Mouse (Mus musculus) forebrain, postnatal 0 days (tissue): ENCODE results near the gene Pnn. TPM values are rescaled to one million over a fixed set of nuclear protein-coding genes. Genes with fewer than 3 reads are reported as not detected.

Experiments used
- ATAC-seq: fragments of 200-750 bp; cut with Nextera tagmentation; 2 replicates; pipeline ENCODE4 v1.8.0; 2017; ENCODE audit warnings: mild to moderate bottlenecking, moderate library complexity
- DNase-seq: peaks from one replicate; pipeline ENCODE4 v3.0.0-alpha.2; 2015
- H3K27ac ChIP-seq: fragments of 300-500 bp; sonication (generic); 2 replicates; pipeline ENCODE4 v1.5.1; 2014; ENCODE audit warnings: low read depth, mild to moderate bottlenecking, antibody characterized with exemption, low read length, moderate library complexity, mixed read lengths
- H3K27me3 ChIP-seq: fragments of 300-500 bp; sonication (generic); 2 replicates; pipeline ENCODE4 v1.6.1; 2014; ENCODE audit warnings: mild to moderate bottlenecking, low read length, mixed read lengths; ENCODE audit not compliant: insufficient read depth
- H3K36me3 ChIP-seq: fragments of 300-500 bp; sonication (generic); 2 replicates; pipeline ENCODE4 v1.6.1; 2014; ENCODE audit warnings: mild to moderate bottlenecking, moderate library complexity; ENCODE audit not compliant: insufficient read depth
- H3K4me1 ChIP-seq: fragments of 300-500 bp; sonication (generic); 2 replicates; pipeline ENCODE4 v1.6.1; 2014; ENCODE audit warnings: antibody characterized with exemption; ENCODE audit not compliant: insufficient read depth
- H3K4me2 ChIP-seq: fragments of 300-500 bp; sonication (generic); 2 replicates; pipeline ENCODE4 v1.6.1; 2014; ENCODE audit warnings: low read depth, mild to moderate bottlenecking, moderate library complexity
- H3K4me3 ChIP-seq: fragments of 300-500 bp; sonication (generic); 2 replicates; pipeline ENCODE4 v1.5.1; 2014; ENCODE audit warnings: low read depth, low read length, mixed read lengths
- H3K9ac ChIP-seq: fragments of 300-500 bp; sonication (generic); 2 replicates; pipeline ENCODE4 v1.6.1; 2014; ENCODE audit warnings: mild to moderate bottlenecking
- H3K9me3 ChIP-seq: fragments of 300-500 bp; sonication (generic); 2 replicates; pipeline ENCODE4 v1.6.1; 2016; ENCODE audit warnings: low read length
- CTCF ChIP-seq: sonication (generic); IDR thresholded peaks from 2 replicates; pipeline ENCODE4 v1.5.1; 2016; ENCODE audit warnings: antibody characterized with exemption, control low read depth, low read depth
- WGBS: fragments of 180-500 bp; shearing (Covaris S2); extraction: QIAGEN DNeasy Blood & Tissue Kit; methylation state at CpG from one replicate; pipeline ENCODE4 v1.1.7; 2014; 5-methylcytosine and 5-hydroxymethylcytosine counted together
- polyA plus RNA-seq: library from polyadenylated mRNA; unstranded; fragments of >200 nt; fragmentation: Nextera tagmentation; extraction: Ambion mirVana; gene quantifications from 2 replicates; pipeline ENCODE4 v1.2.1, GENCODE M21; 2015
- total RNA-seq: library from RNA; depleted of rRNA; stranded (reverse); fragments of >200 nt; gene quantifications from 2 replicates; pipeline ENCODE4 v1.2.3, GENCODE M21; 2014

Gene Pnn
- total and polyA plus RNA-seq, 2 experiments from 2014 or later = 28.8 to 50.3 TPM

DNA sequence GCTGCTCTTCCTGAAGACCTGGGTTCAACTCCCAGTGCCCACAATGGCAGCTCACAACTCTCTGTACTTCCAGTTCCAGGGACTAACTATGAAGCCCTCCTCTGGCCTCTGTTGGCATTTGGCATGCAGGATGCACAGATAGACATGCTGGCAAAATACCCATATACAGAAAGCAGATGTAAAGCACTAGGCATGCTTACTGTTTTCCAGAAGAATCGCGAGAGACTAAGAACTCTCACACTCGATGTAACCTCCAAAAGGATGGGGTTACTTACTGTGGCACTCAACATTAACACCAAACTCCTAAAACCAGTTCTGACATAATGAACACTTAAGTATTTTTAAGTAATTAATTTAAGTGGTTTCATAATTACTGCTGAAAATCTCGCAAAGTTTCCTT lies 6.4 kb upstream of the Pnn start:
- H3K36me3 ChIP-seq = 0 out of 2 replicates have a peak, but pooled peaks cover 4% of the 10 kb centered on the region
- peak overlapping the region; percentile 52 for H3K4me3 ChIP-seq
- no peaks in the 10 kb centered on the region for H3K27me3 ChIP-seq
- DNase-seq (no peak), ATAC-seq (no peak)
- H3K4me2 ChIP-seq = peak overlapping the region; percentile 70
- H3K4me1 ChIP-seq = peaks cover 16% of the 10 kb centered on the region
- 44% methylated on average over 4 of the region's 4 CpGs for WGBS
- TF ChIP-seq CTCF = no peak
- peak overlapping the region; percentile 94 for H3K27ac ChIP-seq
- peak overlapping the region; percentile 82 for H3K9ac ChIP-seq
- no peaks in the 10 kb centered on the region for H3K9me3 ChIP-seq

DNA sequence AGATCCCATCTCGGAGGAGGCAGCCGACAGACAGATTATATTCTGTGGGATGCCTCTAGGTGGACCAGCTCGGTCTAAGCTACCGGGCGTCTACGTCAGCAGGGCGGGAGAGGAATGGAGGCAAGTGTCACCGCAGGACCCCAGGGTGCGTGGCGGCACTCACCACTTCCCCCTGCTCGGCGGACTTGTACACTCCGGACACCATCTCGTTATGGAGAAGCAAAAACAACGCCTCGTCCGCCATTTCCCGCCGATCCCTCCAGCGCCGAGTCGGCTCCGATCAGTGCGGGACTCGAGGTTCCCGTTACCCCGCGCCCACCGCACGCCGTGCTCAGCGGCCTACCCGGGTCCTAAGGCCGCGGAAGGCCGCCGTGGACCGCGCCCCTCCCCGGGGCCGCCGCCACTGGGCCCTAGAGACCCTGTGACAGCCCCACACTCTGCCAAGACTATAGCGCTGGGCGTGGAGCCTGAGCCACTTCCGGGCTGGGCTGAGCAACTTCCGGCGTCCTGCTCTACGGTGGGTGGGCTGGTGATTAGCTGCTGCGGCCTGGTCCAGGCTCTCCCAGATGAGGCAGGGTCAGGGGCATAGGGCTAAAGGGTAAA lies 5.6 kb upstream of the Pnn start, which contains the start of gene Trappc6b:
Trappc6b (minus strand) TSS at position 480 of the 603 bp plus-strand sequence.
- DNase-seq (peak; percentile 89), ATAC-seq (peak; percentile 98)
- WGBS = 2% methylated on average over 48 of the region's 49 CpGs
- Histone ChIP-seq H3K27me3 (no peaks in the 10 kb centered on the region), H3K9me3 (no peaks in the 10 kb centered on the region), H3K36me3 (0 out of 2 replicates have a peak, but pooled peaks cover 4% of the 10 kb centered on the region), H3K9ac (peak within 1 kb of the TSS; percentile 82), H3K4me1 (peaks cover 16% of the 10 kb centered on the region), H3K27ac (peak within 1 kb of the TSS; percentile 94), H3K4me2 (peak within 1 kb of the TSS; percentile 70), H3K4me3 (peak within 1 kb of the TSS; percentile 52)
- peak; percentile 56 for TF ChIP-seq CTCF

- no peak for DNase-seq
- no peak for ATAC-seq
- Histone ChIP-seq H3K36me3 (peaks cover 15% of the 10 kb centered on the region), H3K4me3 (no peak overlapping the region), H3K4me2 (no peak overlapping the region), H3K27ac (no peak overlapping the region), H3K9me3 (no peaks in the 10 kb centered on the region), H3K27me3 (no peaks in the 10 kb centered on the region), H3K4me1 (peaks cover 7% of the 10 kb centered on the region), H3K9ac (no peak overlapping the region)
- WGBS = 85% methylated on average over 8 of the region's 8 CpGs
- no peak for TF ChIP-seq CTCF
Measured at GRCm38 (mm10) chr12:59064837-59065236, 1.8 kb upstream of the Pnn start.

DNA sequence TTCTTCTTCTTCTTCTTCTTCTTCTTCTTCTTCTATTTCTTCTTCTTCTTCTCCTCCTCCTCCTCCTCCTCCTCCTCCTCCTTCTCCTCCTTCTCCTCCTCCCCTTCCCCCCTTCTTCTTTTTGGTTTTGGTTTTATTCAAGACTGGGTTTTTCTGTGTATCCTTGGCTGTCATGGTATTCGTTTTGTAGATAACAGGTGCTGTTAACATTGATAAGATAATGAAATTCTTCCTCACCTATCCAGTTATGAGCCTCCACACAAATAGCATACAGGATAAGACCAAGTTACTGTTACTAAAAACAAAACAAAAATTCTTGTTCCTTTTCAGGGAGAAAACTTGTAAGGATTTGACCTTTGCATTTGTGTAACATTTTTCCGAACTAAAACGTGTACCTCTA lies 908 bp upstream of the Pnn start:
- H3K9me3 ChIP-seq = no peaks in the 10 kb centered on the region
- no peak for ATAC-seq
- peak overlapping the region; percentile 89; the same call in 1 of the 2 replicates for H3K27ac ChIP-seq
- H3K9ac ChIP-seq = no peak overlapping the region
- no peak for DNase-seq
- H3K4me2 ChIP-seq = peak overlapping the region; percentile 65
- WGBS = 77% methylated on average over 3 of the region's 3 CpGs
- peaks cover 23% of the 10 kb centered on the region for H3K36me3 ChIP-seq
- H3K4me1 ChIP-seq = no peaks in the 10 kb centered on the region; the same call in 1 of the 2 replicates
- no peak for TF ChIP-seq CTCF
- H3K27me3 ChIP-seq = no peaks in the 10 kb centered on the region
- peak overlapping the region; percentile 99 for H3K4me3 ChIP-seq

DNA sequence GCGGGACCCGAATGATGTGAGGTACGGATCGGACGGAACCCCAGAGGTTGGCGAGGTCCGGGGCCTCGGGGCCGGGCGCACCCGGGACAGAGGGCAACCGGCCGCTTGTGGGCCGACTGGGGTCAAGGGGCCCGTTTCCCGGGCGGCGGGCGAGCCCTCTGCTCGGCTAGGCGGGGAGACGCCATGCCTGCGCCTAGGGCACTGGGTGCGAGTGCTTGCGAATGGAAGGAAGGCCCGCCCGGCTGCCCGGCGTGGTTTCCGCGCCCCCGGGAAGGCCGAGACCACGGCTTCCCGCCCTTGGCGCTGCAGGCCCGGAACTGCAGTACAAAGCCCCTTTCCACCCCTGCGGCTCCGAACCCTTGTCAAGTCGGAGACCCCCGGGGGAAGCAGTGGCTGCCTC lies 411 bp downstream of the Pnn start:
- peak overlapping the region; percentile 91 for H3K27ac ChIP-seq
- H3K27me3 ChIP-seq = no peaks in the 10 kb centered on the region
- H3K9ac ChIP-seq = peak overlapping the region; percentile 99
- TF ChIP-seq CTCF = no peak
- no peaks in the 10 kb centered on the region; the same call in 1 of the 2 replicates for H3K4me1 ChIP-seq
- peak overlapping the region; percentile 57 for H3K4me2 ChIP-seq
- no peaks in the 10 kb centered on the region for H3K9me3 ChIP-seq
- H3K4me3 ChIP-seq = peak overlapping the region; percentile 99
- ATAC-seq (peak; percentile 17), DNase-seq (peak; percentile 28)
- peaks cover 37% of the 10 kb centered on the region for H3K36me3 ChIP-seq
- WGBS = 4% methylated on average over 40 of the region's 41 CpGs

GRCm38 (mm10) chr12:59068791-59069190 lies 2.1 kb downstream of the Pnn start:
- 93% methylated on average over 13 of the region's 13 CpGs for WGBS

DNA sequence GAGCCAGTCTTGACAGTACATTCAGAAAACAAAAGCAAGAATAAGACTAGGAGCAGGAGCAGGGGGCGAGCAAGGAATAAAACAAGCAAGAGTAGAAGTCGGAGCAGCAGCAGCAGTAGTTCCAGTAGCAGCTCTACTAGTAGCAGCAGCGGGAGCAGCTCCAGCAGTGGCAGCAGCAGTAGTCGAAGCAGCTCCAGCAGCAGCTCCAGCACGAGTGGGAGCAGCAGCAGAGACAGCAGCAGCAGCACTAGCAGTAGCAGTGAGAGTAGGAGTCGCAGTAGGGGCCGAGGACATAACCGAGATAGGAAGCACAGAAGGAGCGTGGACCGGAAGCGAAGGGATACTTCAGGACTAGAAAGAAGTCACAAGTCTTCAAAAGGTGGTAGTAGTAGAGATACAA lies 5.6 kb downstream of the Pnn start:
- DNase-seq (no peak), ATAC-seq (no peak)
- TF ChIP-seq CTCF = no peak
- peaks cover 43% of the 10 kb centered on the region for H3K36me3 ChIP-seq
- no peak overlapping the region for H3K9ac ChIP-seq
- H3K4me2 ChIP-seq = no peak overlapping the region
- WGBS = 88% methylated on average over 11 of the region's 11 CpGs
- H3K27ac ChIP-seq = no peak overlapping the region
- H3K27me3 ChIP-seq = no peaks in the 10 kb centered on the region
- H3K9me3 ChIP-seq = no peaks in the 10 kb centered on the region
- H3K4me3 ChIP-seq = no peak overlapping the region
- H3K4me1 ChIP-seq = no peaks in the 10 kb centered on the region

More at GRCm38 (mm10) chr12:59068791-59069190, 2.1 kb downstream of the Pnn start:
- Histone ChIP-seq H3K4me2 (no peak overlapping the region), H3K36me3 (peaks cover 43% of the 10 kb centered on the region), H3K27me3 (no peaks in the 10 kb centered on the region), H3K9ac (no peak overlapping the region), H3K4me3 (no peak overlapping the region), H3K4me1 (no peaks in the 10 kb centered on the region; the same call in 1 of the 2 replicates), H3K9me3 (no peaks in the 10 kb centered on the region), H3K27ac (no peak overlapping the region)
- no peak for TF ChIP-seq CTCF
- DNase-seq (no peak), ATAC-seq (no peak)
